ENCODE assay signal across 8 mouse cellular contexts in the genomic region with DNA sequence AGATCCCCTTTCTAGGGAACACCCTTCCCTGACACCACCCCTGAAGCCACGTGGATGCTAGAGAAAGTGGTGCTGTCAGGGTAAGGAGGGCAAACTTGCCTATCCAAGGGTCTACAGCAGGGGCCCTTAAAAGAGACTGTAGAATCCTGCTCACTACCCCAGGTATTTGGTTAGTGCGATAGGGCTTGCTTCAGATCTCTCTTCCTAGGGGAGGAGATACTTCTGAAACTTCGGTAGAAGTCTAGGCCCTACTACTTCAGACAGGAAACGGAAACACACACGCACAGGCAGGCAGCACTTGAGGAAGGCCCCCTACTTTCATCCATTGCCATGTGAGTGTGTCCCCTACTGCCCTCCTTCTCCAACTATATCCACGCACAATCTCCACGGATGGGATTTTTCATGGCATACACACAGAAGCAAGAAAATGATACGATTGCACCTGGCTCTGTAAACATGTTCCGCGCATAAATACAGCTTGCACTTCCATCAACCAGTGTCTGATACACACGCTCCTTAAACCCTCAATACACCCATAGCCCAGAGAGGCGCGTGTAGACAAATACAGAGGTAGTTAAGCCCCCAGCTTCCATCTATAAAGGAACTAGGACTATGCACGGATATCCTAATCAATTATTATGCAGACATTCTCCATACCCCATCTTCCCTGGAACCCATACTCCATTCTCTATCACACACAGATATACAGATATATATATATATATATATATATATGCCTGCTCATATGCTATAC. TPM values are rescaled to one million over a fixed set of nuclear protein-coding genes. Genes with fewer than 3 reads are reported as not detected.
DNase-seq lines count a peak whose midpoint lies in the region; ATAC-seq and TF ChIP-seq lines count a peak whose summit lies in the region.

No protein-coding gene starts in this region.

- peak overlapping the region; percentile 98 for H3K4me2 ChIP-seq in hindbrain, embryonic 13.5 days
- peak overlapping the region; percentile 92 for H3K4me2 ChIP-seq in midbrain, embryonic 12.5 days (replicated peaks)

- peak overlapping the region; percentile 86 for H3K9ac ChIP-seq in MEL (ENCODE audit: control insufficient read depth, low read depth, low read length, poor library complexity, severe bottlenecking)
- peak overlapping the region; percentile 99 for H3K9ac ChIP-seq in hindbrain, embryonic 13.5 days
- peak overlapping the region; percentile 97 for H3K9ac ChIP-seq in midbrain, embryonic 12.5 days (replicated peaks)

- no peaks in the 10 kb centered on the region for H3K9me3 ChIP-seq in heart, embryonic 10.5 days
- H3K9me3 ChIP-seq in MEL (replicated peaks; ENCODE audit: insufficient read depth, low read length), result no peaks in the 10 kb centered on the region
- no peaks in the 10 kb centered on the region for H3K9me3 ChIP-seq in hindbrain, embryonic 13.5 days
- H3K9me3 ChIP-seq in midbrain, embryonic 12.5 days, result no peaks in the 10 kb centered on the region

- peak; percentile 8 to 74; a peak in 2 of 4 replicates for TF ChIP-seq POLR2A in MEL (IDR thresholded peaks at IDR 0.05; ENCODE audit: control insufficient read depth in 1 of 2, insufficient read depth in 1 of 2, low read depth in 1 of 2, low read length in 2 of 2, poor library complexity in 1 of 2)

- peak overlapping the region; percentile 97 for H3K4me3 ChIP-seq in heart, embryonic 10.5 days
- H3K4me3 ChIP-seq in MEL (ENCODE audit: control insufficient read depth in 1 of 2, insufficient read depth in 1 of 2, low read depth in 2 of 2, low read length in 2 of 2), result peak overlapping the region; percentile 76 to 85
- peak overlapping the region; percentile 97 for H3K4me3 ChIP-seq in hindbrain, embryonic 13.5 days
- peak overlapping the region; percentile 81 for H3K4me3 ChIP-seq in midbrain, embryonic 12.5 days

- WGBS in heart, embryonic 10.5 days, result 43% methylated on average over 14 of the region's 14 CpGs
- WGBS in hindbrain, embryonic 13.5 days, result 39% methylated on average over 14 of the region's 14 CpGs
- WGBS in midbrain, embryonic 12.5 days, result 39% methylated on average over 14 of the region's 14 CpGs

- no peak for TF ChIP-seq CTCF in MEL (IDR thresholded peaks at IDR 0.05 in 2 of 3, conservative IDR thresholded peaks at IDR 0.05 in 1 of 3; ENCODE audit: control insufficient read depth in 1 of 3, insufficient read depth in 1 of 3, low read depth in 2 of 3, low read length in 3 of 3, poor library complexity in 1 of 3, severe bottlenecking in 1 of 3)

- no peak for TF ChIP-seq RAD21 in MEL (IDR thresholded peaks at IDR 0.05; ENCODE audit: low read depth, low read length)

- H3K4me1 ChIP-seq in heart, embryonic 10.5 days, result peaks cover 75% of the 10 kb centered on the region
- H3K4me1 ChIP-seq in MEL (ENCODE audit: control insufficient read depth in 1 of 2, insufficient read depth in 2 of 2, low read length in 2 of 2), result peaks cover 23 to 52% of the 10 kb centered on the region in 2 experiments
- H3K4me1 ChIP-seq in hindbrain, embryonic 13.5 days (replicated peaks), result peaks cover 80% of the 10 kb centered on the region
- peaks cover 69% of the 10 kb centered on the region for H3K4me1 ChIP-seq in midbrain, embryonic 12.5 days

- no peak for DNase-seq in heart, embryonic 10.5 days (ENCODE audit: low spot score)
- no peak for DNase-seq in heart, postnatal 10 days
- DNase-seq in MEL (ENCODE audit: low read depth, low spot score), result peak; percentile 91
- peak; percentile 56 for DNase-seq in thymus, postnatal 4 days
- DNase-seq in adrenal gland, postnatal 14 days, result no peak
- DNase-seq in embryo, embryonic 9.5 days (ENCODE audit: extremely low spot score), result no peak

- no peak for ATAC-seq in hindbrain, embryonic 13.5 days (ENCODE audit: low FRiP score)
- ATAC-seq in midbrain, embryonic 12.5 days (ENCODE audit: low FRiP score, low read depth), result no peak

- 0 out of 4 replicates have a peak, but pooled peaks of 1 of the 2 experiments have one; percentile 36 for TF ChIP-seq EP300 in MEL (IDR thresholded peaks at IDR 0.05; ENCODE audit: low read depth in 1 of 2, low read length in 2 of 2)

- H3K36me3 ChIP-seq in heart, embryonic 10.5 days, result peaks cover 15% of the 10 kb centered on the region
- H3K36me3 ChIP-seq in MEL (ENCODE audit: control insufficient read depth in 1 of 2, insufficient read depth in 2 of 2, low read length in 2 of 2), result peaks cover 8 to 44% of the 10 kb centered on the region in 2 experiments
- peaks cover 11% of the 10 kb centered on the region for H3K36me3 ChIP-seq in hindbrain, embryonic 13.5 days
- H3K36me3 ChIP-seq in midbrain, embryonic 12.5 days, result peaks cover 15% of the 10 kb centered on the region

- H3K79me2 ChIP-seq in MEL (ENCODE audit: control insufficient read depth, insufficient read depth, low read length, poor library complexity), result peaks cover 91% of the 10 kb centered on the region

- intact Hi-C loops in heart, postnatal 10 days (cut with DNase I), result no loop called here

- no peaks in the 10 kb centered on the region for H3K27me3 ChIP-seq in heart, embryonic 10.5 days (ENCODE audit: insufficient read depth, poor library complexity, severe bottlenecking)
- H3K27me3 ChIP-seq in MEL (ENCODE audit: control insufficient read depth in 1 of 2, insufficient read depth in 2 of 2, low read length in 2 of 2), result no peaks in the 10 kb centered on the region
- H3K27me3 ChIP-seq in hindbrain, embryonic 13.5 days, result no peaks in the 10 kb centered on the region
- H3K27me3 ChIP-seq in midbrain, embryonic 12.5 days, result no peaks in the 10 kb centered on the region

- peak overlapping the region; percentile 96 for H3K27ac ChIP-seq in heart, embryonic 10.5 days
- H3K27ac ChIP-seq in MEL (ENCODE audit: control insufficient read depth, low read depth, low read length), result peak overlapping the region; percentile 90
- H3K27ac ChIP-seq in hindbrain, embryonic 13.5 days, result peak overlapping the region; percentile 97
- peak overlapping the region; percentile 98 for H3K27ac ChIP-seq in midbrain, embryonic 12.5 days (replicated peaks)

TF ChIP-seq in MEL, 35 proteins besides CTCF, POLR2A, EP300 and RAD21 (continues in another document):
- peak; percentile 89 for TF ChIP-seq MAX (IDR thresholded peaks at IDR 0.05; ENCODE audit: low read length)
- TF ChIP-seq POLR2AphosphoS5 (IDR thresholded peaks at IDR 0.05; ENCODE audit: borderline replicate concordance, low read depth, low read length), result no peak
- TF ChIP-seq MAFK (IDR thresholded peaks at IDR 0.05; ENCODE audit: borderline replicate concordance, low read depth, low read length), result no peak
- 0 out of 2 replicates have a peak, but pooled peaks have one; percentile 68 for TF ChIP-seq SIN3A (IDR thresholded peaks at IDR 0.05; ENCODE audit: low read length)

RNA-seq across cellular contexts. Expression of a gene that starts 4.4 kb away (rescaled TPM):
- 38.9 and 50.2 TPM in 2 replicates for polyA plus RNA-seq in heart, embryonic 10.5 days (2016; fragmentation: Nextera tagmentation; extraction: Ambion mirVana)
- total RNA-seq in heart, postnatal 10 days (2021), result 10 to 100 TPM; 17.5 to 21.4 TPM
- total RNA-seq in MEL (2012; rRNA removed), result 39.3 and 41.9 TPM in 2 replicates
- 100 to 1,000 TPM in 1 of 2 experiments, 10 to 100 TPM in 1; 27.8 to 135 TPM for polyA plus RNA-seq in MEL (2012; ENCODE audit: insufficient read depth in 1 of 2, insufficient read length in 2 of 2, low read depth in 1 of 2, low replicate concordance in 2 of 2, missing spikeins in 1 of 2)
- 18.7 and 22.2 TPM in 2 replicates for polyA plus RNA-seq in hindbrain, embryonic 13.5 days (2015; fragmentation: Nextera tagmentation; extraction: Ambion mirVana)
- polyA plus RNA-seq in midbrain, embryonic 12.5 days (2016; fragmentation: Nextera tagmentation; extraction: Ambion mirVana), result 30.0 and 32.2 TPM in 2 replicates
- total RNA-seq in adrenal gland, postnatal 14 days (2021), result 32.9 and 33.8 TPM in 2 replicates

RNA-seq across cellular contexts. Expression of a gene that starts 4.7 kb away (rescaled TPM):
- 62.2 and 79.7 TPM in 2 replicates for polyA plus RNA-seq in heart, embryonic 10.5 days (2016; fragmentation: Nextera tagmentation; extraction: Ambion mirVana)
- 10 to 100 TPM; 62.2 to 72.5 TPM for total RNA-seq in heart, postnatal 10 days (2021)
- 299 and 357 TPM in 2 replicates for total RNA-seq in MEL (2012; rRNA removed)
- polyA plus RNA-seq in MEL (2012; ENCODE audit: insufficient read depth in 1 of 2, insufficient read length in 2 of 2, low read depth in 1 of 2, low replicate concordance in 2 of 2, missing spikeins in 1 of 2), result 100 to 1,000 TPM; 632 to 842 TPM
- 120 and 127 TPM in 2 replicates for polyA plus RNA-seq in hindbrain, embryonic 13.5 days (2015; fragmentation: Nextera tagmentation; extraction: Ambion mirVana)
- polyA plus RNA-seq in midbrain, embryonic 12.5 days (2016; fragmentation: Nextera tagmentation; extraction: Ambion mirVana), result 126 and 134 TPM in 2 replicates
- 63.1 and 82.7 TPM in 2 replicates for total RNA-seq in adrenal gland, postnatal 14 days (2021)

RNA-seq across cellular contexts. Expression of a gene that starts 35.3 kb away (rescaled TPM):
- 80.2 and 117 TPM in 2 replicates for polyA plus RNA-seq in heart, embryonic 10.5 days (2016; fragmentation: Nextera tagmentation; extraction: Ambion mirVana)
- total RNA-seq in heart, postnatal 10 days (2021), result 10 to 100 TPM; 25.1 to 27.2 TPM
- 276 and 294 TPM in 2 replicates for total RNA-seq in MEL (2012; rRNA removed)
- 100 to 1,000 TPM; 213 to 753 TPM for polyA plus RNA-seq in MEL (2012; ENCODE audit: insufficient read depth in 1 of 2, insufficient read length in 2 of 2, low read depth in 1 of 2, low replicate concordance in 2 of 2, missing spikeins in 1 of 2)
- polyA plus RNA-seq in hindbrain, embryonic 13.5 days (2015; fragmentation: Nextera tagmentation; extraction: Ambion mirVana), result 73.4 and 79.5 TPM in 2 replicates
- 103 and 109 TPM in 2 replicates for polyA plus RNA-seq in midbrain, embryonic 12.5 days (2016; fragmentation: Nextera tagmentation; extraction: Ambion mirVana)
- total RNA-seq in adrenal gland, postnatal 14 days (2021), result 59.2 and 62.9 TPM in 2 replicates

RNA-seq across cellular contexts. Expression of a gene that starts 37.0 kb away (rescaled TPM):
- 7.1 and 7.4 TPM in 2 replicates for polyA plus RNA-seq in heart, embryonic 10.5 days (2016; fragmentation: Nextera tagmentation; extraction: Ambion mirVana)
- total RNA-seq in heart, postnatal 10 days (2021), result 1 to 10 TPM; 6.1 to 6.5 TPM
- 11.4 and 11.5 TPM in 2 replicates for total RNA-seq in MEL (2012; rRNA removed)
- 10 to 100 TPM in 1 of 2 experiments, not detected in 1; 13.2 TPM for polyA plus RNA-seq in MEL (2012; ENCODE audit: insufficient read depth in 1 of 2, insufficient read length in 2 of 2, low read depth in 1 of 2, low replicate concordance in 2 of 2, missing spikeins in 1 of 2)
- 3.1 and 3.8 TPM in 2 replicates for polyA plus RNA-seq in hindbrain, embryonic 13.5 days (2015; fragmentation: Nextera tagmentation; extraction: Ambion mirVana)
- polyA plus RNA-seq in midbrain, embryonic 12.5 days (2016; fragmentation: Nextera tagmentation; extraction: Ambion mirVana), result 2.9 and 4.0 TPM in 2 replicates
- 10.7 and 11.3 TPM in 2 replicates for total RNA-seq in adrenal gland, postnatal 14 days (2021)

RNA-seq across cellular contexts. Expression of a gene that starts 42.0 kb away (rescaled TPM):
- polyA plus RNA-seq in heart, embryonic 10.5 days (2016; fragmentation: Nextera tagmentation; extraction: Ambion mirVana), result 16.0 and 16.6 TPM in 2 replicates
- total RNA-seq in heart, postnatal 10 days (2021), result 10 to 100 TPM; 16.7 to 17.2 TPM
- total RNA-seq in MEL (2012; rRNA removed), result 4.1 TPM in 2 replicates
- polyA plus RNA-seq in MEL (2012; ENCODE audit: insufficient read depth in 1 of 2, insufficient read length in 2 of 2, low read depth in 1 of 2, low replicate concordance in 2 of 2, missing spikeins in 1 of 2), result 10 to 100 TPM in 1 of 2 experiments, not detected in 1; 10.8 TPM
- polyA plus RNA-seq in hindbrain, embryonic 13.5 days (2015; fragmentation: Nextera tagmentation; extraction: Ambion mirVana), result 22.8 and 23.9 TPM in 2 replicates
- polyA plus RNA-seq in midbrain, embryonic 12.5 days (2016; fragmentation: Nextera tagmentation; extraction: Ambion mirVana), result 20.9 and 22.6 TPM in 2 replicates
- total RNA-seq in adrenal gland, postnatal 14 days (2021), result 15.3 and 17.0 TPM in 2 replicates

Comparison
In these comparisons a context has a peak if more than half of its experiments do, and no peak if none do; other contexts are left out.
1. DNase-seq: peak in MEL (single experiment) and thymus, postnatal 4 days (single experiment); none in heart, embryonic 10.5 days (single experiment), heart, postnatal 10 days (0 of 2), adrenal gland, postnatal 14 days (single experiment) and embryo, embryonic 9.5 days (single experiment).
2. Peak in every context shown above with its lines, with median percentiles within 50 percentile points of each other: H3K27ac ChIP-seq, H3K4me3 ChIP-seq and H3K9ac ChIP-seq.